Mouse (Mus musculus): ENCODE data around the gene Espn. TPM values are rescaled to one million over a fixed set of nuclear protein-coding genes. Genes with fewer than 3 reads are reported as not detected.
A peak's percentile ranks its signal among the peaks of the same experiment; 100 is the strongest.

Espn gene
- total and polyA plus RNA-seq, 3 experiments: 2.4 to 3.2 (median 2.5) TPM

GRCm38 (mm10) chr4:152192569-152192968 is 40.4 kb upstream of the Espn start:
- no peak for TF ChIP-seq EP300 (IDR thresholded peaks at IDR 0.05; ENCODE audit: insufficient read depth, low read depth, low read length)
- TF ChIP-seq POLR2A (IDR thresholded peaks at IDR 0.05; ENCODE audit: insufficient read depth, low read depth, low read length): no peak
- no peak for TF ChIP-seq CTCF (IDR thresholded peaks at IDR 0.05)
- intact Hi-C loops (cut with DNase I): no loop called here

GRCm38 (mm10) chr4:152190701-152191100 is 38.5 kb upstream of the Espn start:
- Histone ChIP-seq H3K4me3 (no peak overlapping the region), H3K36me3 (ENCODE audit: control insufficient read depth, insufficient read depth, low read length) (no peaks in the 10 kb centered on the region), H3K27me3 (ENCODE audit: control insufficient read depth, insufficient read depth, low read length) (no peaks in the 10 kb centered on the region), H3K79me2 (replicated peaks; ENCODE audit: control insufficient read depth, insufficient read depth, low read length) (peaks cover 4% of the 10 kb centered on the region), H3K4me1 (ENCODE audit: control insufficient read depth, insufficient read depth, low read length) (peaks cover 29% of the 10 kb centered on the region), H3K27ac (peak overlapping the region; percentile 43), H3K9ac (ENCODE audit: low read depth, low read length) (peak overlapping the region; percentile 15; the same call in 1 of the 2 replicates)
- TF ChIP-seq POLR2A (IDR thresholded peaks at IDR 0.05; ENCODE audit: insufficient read depth, low read depth, low read length) (0 out of 2 replicates have a peak, but pooled peaks have one; percentile 12), CTCF (IDR thresholded peaks at IDR 0.05) (no peak), EP300 (IDR thresholded peaks at IDR 0.05; ENCODE audit: insufficient read depth, low read depth, low read length) (no peak)
- intact Hi-C loops (cut with DNase I): no loop called here
- DNase-seq: no peak
- 24% methylated on average over 5 of the region's 5 CpGs for WGBS

More at GRCm38 (mm10) chr4:152192569-152192968, 40.4 kb upstream of the Espn start:
- Histone ChIP-seq H3K27ac (no peak overlapping the region), H3K27me3 (ENCODE audit: control insufficient read depth, insufficient read depth, low read length) (no peaks in the 10 kb centered on the region), H3K79me2 (replicated peaks; ENCODE audit: control insufficient read depth, insufficient read depth, low read length) (peaks cover 4% of the 10 kb centered on the region), H3K4me3 (no peak overlapping the region), H3K36me3 (ENCODE audit: control insufficient read depth, insufficient read depth, low read length) (no peaks in the 10 kb centered on the region), H3K9ac (ENCODE audit: low read depth, low read length) (no peak overlapping the region), H3K4me1 (ENCODE audit: control insufficient read depth, insufficient read depth, low read length) (peaks cover 18% of the 10 kb centered on the region)
- no peak for DNase-seq
- 75% methylated on average over 4 of the region's 4 CpGs for WGBS

- no peak overlapping the region for H3K4me3 ChIP-seq
- intact Hi-C loops (cut with DNase I): no loop called here
- 34% methylated on average over 11 of the region's 11 CpGs for WGBS
- peak overlapping the region; percentile 43 for H3K27ac ChIP-seq
- peak in 1 of 2 experiments; percentile 18 for DNase-seq
- TF ChIP-seq POLR2A (IDR thresholded peaks at IDR 0.05; ENCODE audit: insufficient read depth, low read depth, low read length): no peak
- no peak for TF ChIP-seq CTCF (IDR thresholded peaks at IDR 0.05)
- H3K9ac ChIP-seq (ENCODE audit: low read depth, low read length): no peak overlapping the region
- no peaks in the 10 kb centered on the region for H3K36me3 ChIP-seq (ENCODE audit: control insufficient read depth, insufficient read depth, low read length)
- H3K79me2 ChIP-seq (replicated peaks; ENCODE audit: control insufficient read depth, insufficient read depth, low read length): peaks cover 4% of the 10 kb centered on the region
- no peaks in the 10 kb centered on the region for H3K27me3 ChIP-seq (ENCODE audit: control insufficient read depth, insufficient read depth, low read length)
- peaks cover 32% of the 10 kb centered on the region for H3K4me1 ChIP-seq (ENCODE audit: control insufficient read depth, insufficient read depth, low read length)
Observed at GRCm38 (mm10) chr4:152190096-152190653, 38.0 kb upstream of the Espn start.

- H3K4me1 ChIP-seq (ENCODE audit: control insufficient read depth, insufficient read depth, low read length): peaks cover 34% of the 10 kb centered on the region
- H3K27ac ChIP-seq: peak overlapping the region; percentile 43
Observed at GRCm38 (mm10) chr4:152189691-152190090, 37.5 kb upstream of the Espn start.

GRCm38 (mm10) chr4:152189071-152189470 is 36.9 kb upstream of the Espn start:
- no peak for DNase-seq
- no peak overlapping the region for H3K9ac ChIP-seq (ENCODE audit: low read depth, low read length)
- H3K79me2 ChIP-seq (replicated peaks; ENCODE audit: control insufficient read depth, insufficient read depth, low read length): peaks cover 2% of the 10 kb centered on the region; the same call in 1 of the 2 replicates
- H3K27me3 ChIP-seq (ENCODE audit: control insufficient read depth, insufficient read depth, low read length): no peaks in the 10 kb centered on the region
- no peak overlapping the region for H3K27ac ChIP-seq
- H3K36me3 ChIP-seq (ENCODE audit: control insufficient read depth, insufficient read depth, low read length): no peaks in the 10 kb centered on the region
- peaks cover 34% of the 10 kb centered on the region for H3K4me1 ChIP-seq (ENCODE audit: control insufficient read depth, insufficient read depth, low read length)
- no peak for TF ChIP-seq CTCF (IDR thresholded peaks at IDR 0.05)
- TF ChIP-seq POLR2A (IDR thresholded peaks at IDR 0.05; ENCODE audit: insufficient read depth, low read depth, low read length): no peak
- no peak for TF ChIP-seq EP300 (IDR thresholded peaks at IDR 0.05; ENCODE audit: insufficient read depth, low read depth, low read length)
- no peak overlapping the region for H3K4me3 ChIP-seq
- 87% methylated on average over 6 of the region's 6 CpGs for WGBS
- intact Hi-C loops (cut with DNase I): no loop called here

More at GRCm38 (mm10) chr4:152189691-152190090, 37.5 kb upstream of the Espn start:
- peaks cover 2% of the 10 kb centered on the region; the same call in 1 of the 2 replicates for H3K79me2 ChIP-seq (replicated peaks; ENCODE audit: control insufficient read depth, insufficient read depth, low read length)
- TF ChIP-seq POLR2A (IDR thresholded peaks at IDR 0.05; ENCODE audit: insufficient read depth, low read depth, low read length) (no peak), CTCF (IDR thresholded peaks at IDR 0.05) (no peak), EP300 (IDR thresholded peaks at IDR 0.05; ENCODE audit: insufficient read depth, low read depth, low read length) (no peak)
- H3K4me3 ChIP-seq: no peak overlapping the region
- WGBS: 55% methylated on average over 4 of the region's 4 CpGs
- no peaks in the 10 kb centered on the region for H3K36me3 ChIP-seq (ENCODE audit: control insufficient read depth, insufficient read depth, low read length)
- H3K9ac ChIP-seq (ENCODE audit: low read depth, low read length): no peak overlapping the region
- no peaks in the 10 kb centered on the region for H3K27me3 ChIP-seq (ENCODE audit: control insufficient read depth, insufficient read depth, low read length)
- intact Hi-C loops (cut with DNase I): no loop called here
- no peak for DNase-seq

- no peak for DNase-seq
- Histone ChIP-seq H3K4me1 (ENCODE audit: control insufficient read depth, insufficient read depth, low read length) (peaks cover 34% of the 10 kb centered on the region), H3K79me2 (replicated peaks; ENCODE audit: control insufficient read depth, insufficient read depth, low read length) (peaks cover 2% of the 10 kb centered on the region; the same call in 1 of the 2 replicates), H3K27ac (no peak overlapping the region), H3K4me3 (no peak overlapping the region), H3K36me3 (ENCODE audit: control insufficient read depth, insufficient read depth, low read length) (no peaks in the 10 kb centered on the region), H3K27me3 (ENCODE audit: control insufficient read depth, insufficient read depth, low read length) (no peaks in the 10 kb centered on the region), H3K9ac (ENCODE audit: low read depth, low read length) (no peak overlapping the region)
- TF ChIP-seq POLR2A (IDR thresholded peaks at IDR 0.05; ENCODE audit: insufficient read depth, low read depth, low read length) (no peak), EP300 (IDR thresholded peaks at IDR 0.05; ENCODE audit: insufficient read depth, low read depth, low read length) (no peak), CTCF (IDR thresholded peaks at IDR 0.05) (no peak)
- intact Hi-C loops (cut with DNase I): no loop called here
- WGBS: 83% methylated on average over 2 of the region's 2 CpGs
Observed at GRCm38 (mm10) chr4:152188651-152189050, 36.5 kb upstream of the Espn start.

Measured in heart, adult 2 months (tissue).